Mouse (Mus musculus) central nervous system, embryonic 18 days (tissue): ENCODE results near the gene Gm21833. TPM values are rescaled to one million over a fixed set of nuclear protein-coding genes. Genes with fewer than 3 reads are reported as not detected.

ENCODE experiments used
- polyA plus RNA-seq: library from polyadenylated mRNA; depleted of rRNA; stranded (reverse); fragments of >200 nt; gene quantifications from 2 replicates; pipeline ENCODE4 v1.2.3, GENCODE M21; 2012; rRNA removed

The Gm21833 gene
- polyA plus RNA-seq = not detected in 2 replicates

GRCm38 (mm10) chr16:82828082-82828481 lies at the start of gene Gm21833:
Gene Gm21833, plus strand, starts transcription at chr16:82828382.

